Mouse (Mus musculus) lung, postnatal 0 days (tissue): ENCODE data around the gene B4galnt2.

Experiments
- CTCF ChIP-seq: IDR thresholded peaks from 2 replicates; pipeline ENCODE4 v1.5.1; 2016; ENCODE audit warnings: antibody characterized with exemption, mild to moderate bottlenecking
- EP300 ChIP-seq: IDR thresholded peaks from 2 replicates; pipeline ENCODE4 v1.6.1; 2016; ENCODE audit warnings: antibody characterized with exemption, mild to moderate bottlenecking, control low read depth

- TF ChIP-seq CTCF (no peak), EP300 (no peak)
Measured at GRCm38 (mm10) chr11:95869918-95870470, 44.7 kb downstream of the B4galnt2 start.
